Mouse (Mus musculus): ENCODE results near the gene Cdca7. TPM values are rescaled to one million over a fixed set of nuclear protein-coding genes. Genes with fewer than 3 reads are reported as not detected.

The Cdca7 gene
- polyA plus RNA-seq (2014; fragmentation: Nextera tagmentation; extraction: Ambion mirVana), result 11.9 and 26.7 TPM in 2 replicates

- Histone ChIP-seq H3K4me3 (replicated peaks; ENCODE audit: low read depth, low read length) (peak within 1 kb of the TSS; percentile 77), H3K36me3 (ENCODE audit: control insufficient read depth, insufficient read depth, low read length) (no peaks in the 10 kb centered on the region), H3K27ac (replicated peaks; ENCODE audit: low read depth, low read length) (peak within 1 kb of the TSS; percentile 60; the same call in 1 of the 2 replicates), H3K27me3 (ENCODE audit: control insufficient read depth, insufficient read depth, low read length) (peaks cover 19% of the 10 kb centered on the region), H3K9ac (replicated peaks; ENCODE audit: low read length) (peak within 1 kb of the TSS; percentile 54), H3K4me2 (ENCODE audit: low read length) (peak within 1 kb of the TSS; percentile 94), H3K4me1 (ENCODE audit: control insufficient read depth, insufficient read depth, low read length) (peaks cover 5% of the 10 kb centered on the region; the same call in 1 of the 2 replicates), H3K9me3 (ENCODE audit: control insufficient read depth, low read length) (no peaks in the 10 kb centered on the region)
- ATAC-seq (ENCODE audit: low FRiP score, low TSS enrichment) (peak; percentile 81), DNase-seq (peak; percentile 83)
- WGBS, result under 1% methylated on average over 57 of the region's 58 CpGs
Observed at GRCm38 (mm10) chr2:72475797-72476485, at the start of gene Cdca7. Gene Cdca7 (plus strand): TSS chr2:72476159.

- Histone ChIP-seq H3K36me3 (ENCODE audit: control insufficient read depth, insufficient read depth, low read length) (no peaks in the 10 kb centered on the region), H3K27ac (replicated peaks; ENCODE audit: low read depth, low read length) (peak overlapping the region; percentile 80), H3K9ac (replicated peaks; ENCODE audit: low read length) (peak overlapping the region; percentile 34), H3K4me2 (ENCODE audit: low read length) (peak overlapping the region; percentile 49), H3K27me3 (ENCODE audit: control insufficient read depth, insufficient read depth, low read length) (no peaks in the 10 kb centered on the region), H3K4me3 (replicated peaks; ENCODE audit: low read depth, low read length) (peak overlapping the region; percentile 12; the same call in 1 of the 2 replicates), H3K4me1 (ENCODE audit: control insufficient read depth, insufficient read depth, low read length) (peaks cover 39% of the 10 kb centered on the region), H3K9me3 (ENCODE audit: control insufficient read depth, low read length) (no peaks in the 10 kb centered on the region)
- WGBS, result 5% methylated on average over 8 of the region's 8 CpGs
- DNase-seq (peak; percentile 87), ATAC-seq (ENCODE audit: low FRiP score, low TSS enrichment) (peak; percentile 93)
Observed at GRCm38 (mm10) chr2:72426776-72427175, 49.2 kb upstream of the Cdca7 start.

- H3K9me3 ChIP-seq (ENCODE audit: control insufficient read depth, low read length), result no peaks in the 10 kb centered on the region
- no peaks in the 10 kb centered on the region for H3K27me3 ChIP-seq (ENCODE audit: control insufficient read depth, insufficient read depth, low read length)
- H3K4me1 ChIP-seq (ENCODE audit: control insufficient read depth, insufficient read depth, low read length), result peaks cover 39% of the 10 kb centered on the region
- 18% methylated on average over 11 of the region's 11 CpGs for WGBS
- peak; percentile 73 for DNase-seq
- peak overlapping the region; percentile 80 for H3K27ac ChIP-seq (replicated peaks; ENCODE audit: low read depth, low read length)
- peak overlapping the region; percentile 49 for H3K4me2 ChIP-seq (ENCODE audit: low read length)
- peak overlapping the region; percentile 12 for H3K4me3 ChIP-seq (replicated peaks; ENCODE audit: low read depth, low read length)
- H3K36me3 ChIP-seq (ENCODE audit: control insufficient read depth, insufficient read depth, low read length), result no peaks in the 10 kb centered on the region
- peak; percentile 62; the same call in 1 of the 2 replicates for ATAC-seq (ENCODE audit: low FRiP score, low TSS enrichment)
- H3K9ac ChIP-seq (replicated peaks; ENCODE audit: low read length), result peak overlapping the region; percentile 34
Observed at GRCm38 (mm10) chr2:72427288-72427687, 48.7 kb upstream of the Cdca7 start.

- H3K27me3 ChIP-seq (ENCODE audit: control insufficient read depth, insufficient read depth, low read length), result no peaks in the 10 kb centered on the region
- H3K27ac ChIP-seq (replicated peaks; ENCODE audit: low read depth, low read length), result no peak overlapping the region
- H3K4me3 ChIP-seq (replicated peaks; ENCODE audit: low read depth, low read length), result no peak overlapping the region
- H3K4me2 ChIP-seq (ENCODE audit: low read length), result no peak overlapping the region
- whole genome bisulfite sequencing, result 74% methylated on average over 8 of the region's 8 CpGs
- no peaks in the 10 kb centered on the region for H3K9me3 ChIP-seq (ENCODE audit: control insufficient read depth, low read length)
- no peaks in the 10 kb centered on the region for H3K4me1 ChIP-seq (ENCODE audit: control insufficient read depth, insufficient read depth, low read length)
- ATAC-seq (ENCODE audit: low FRiP score, low TSS enrichment) (no peak), DNase-seq (no peak)
- H3K36me3 ChIP-seq (ENCODE audit: control insufficient read depth, insufficient read depth, low read length), result no peaks in the 10 kb centered on the region
- no peak overlapping the region for H3K9ac ChIP-seq (replicated peaks; ENCODE audit: low read length)
Observed at GRCm38 (mm10) chr2:72438941-72439533, 36.9 kb upstream of the Cdca7 start.

- no peaks in the 10 kb centered on the region for H3K9me3 ChIP-seq (ENCODE audit: control insufficient read depth, low read length)
- DNase-seq (peak; percentile 79), ATAC-seq (ENCODE audit: low FRiP score, low TSS enrichment) (peak; percentile 34; the same call in 1 of the 2 replicates)
- H3K9ac ChIP-seq (replicated peaks; ENCODE audit: low read length), result no peak overlapping the region
- no peaks in the 10 kb centered on the region for H3K27me3 ChIP-seq (ENCODE audit: control insufficient read depth, insufficient read depth, low read length)
- H3K36me3 ChIP-seq (ENCODE audit: control insufficient read depth, insufficient read depth, low read length), result no peaks in the 10 kb centered on the region
- no peak overlapping the region for H3K4me3 ChIP-seq (replicated peaks; ENCODE audit: low read depth, low read length)
- H3K27ac ChIP-seq (replicated peaks; ENCODE audit: low read depth, low read length), result 0 out of 2 replicates have a peak overlapping the region, but pooled peaks have one; percentile 1
- no peak overlapping the region for H3K4me2 ChIP-seq (ENCODE audit: low read length)
- WGBS, result 51% methylated on average over 9 of the region's 9 CpGs
- H3K4me1 ChIP-seq (ENCODE audit: control insufficient read depth, insufficient read depth, low read length), result no peaks in the 10 kb centered on the region
Observed at GRCm38 (mm10) chr2:72441010-72441409, 34.9 kb upstream of the Cdca7 start.

- H3K9ac ChIP-seq (replicated peaks; ENCODE audit: low read length), result no peak overlapping the region
- H3K36me3 ChIP-seq (ENCODE audit: control insufficient read depth, insufficient read depth, low read length), result no peaks in the 10 kb centered on the region
- H3K4me3 ChIP-seq (replicated peaks; ENCODE audit: low read depth, low read length), result no peak overlapping the region
- H3K27me3 ChIP-seq (ENCODE audit: control insufficient read depth, insufficient read depth, low read length), result no peaks in the 10 kb centered on the region
- no peak overlapping the region for H3K27ac ChIP-seq (replicated peaks; ENCODE audit: low read depth, low read length)
- no peak overlapping the region for H3K4me2 ChIP-seq (ENCODE audit: low read length)
- H3K9me3 ChIP-seq (ENCODE audit: control insufficient read depth, low read length), result no peaks in the 10 kb centered on the region
- no peak for ATAC-seq (ENCODE audit: low FRiP score, low TSS enrichment)
- WGBS, result 97% methylated on average over 6 of the region's 6 CpGs
- no peak for DNase-seq
- no peaks in the 10 kb centered on the region for H3K4me1 ChIP-seq (ENCODE audit: control insufficient read depth, insufficient read depth, low read length)
Observed at GRCm38 (mm10) chr2:72442825-72443224, 33.1 kb upstream of the Cdca7 start.

- no peak for ATAC-seq (ENCODE audit: low FRiP score, low TSS enrichment)
- no peak for DNase-seq
- 90% methylated on average over 3 of the region's 3 CpGs for WGBS
- no peak overlapping the region for H3K9ac ChIP-seq (replicated peaks; ENCODE audit: low read length)
- H3K4me3 ChIP-seq (replicated peaks; ENCODE audit: low read depth, low read length), result no peak overlapping the region
- no peaks in the 10 kb centered on the region for H3K9me3 ChIP-seq (ENCODE audit: control insufficient read depth, low read length)
- H3K27me3 ChIP-seq (ENCODE audit: control insufficient read depth, insufficient read depth, low read length), result no peaks in the 10 kb centered on the region
- H3K4me1 ChIP-seq (ENCODE audit: control insufficient read depth, insufficient read depth, low read length), result no peaks in the 10 kb centered on the region
- no peak overlapping the region for H3K27ac ChIP-seq (replicated peaks; ENCODE audit: low read depth, low read length)
- H3K36me3 ChIP-seq (ENCODE audit: control insufficient read depth, insufficient read depth, low read length), result no peaks in the 10 kb centered on the region
- H3K4me2 ChIP-seq (ENCODE audit: low read length), result no peak overlapping the region
Observed at GRCm38 (mm10) chr2:72443960-72444359, 32.0 kb upstream of the Cdca7 start.

- Histone ChIP-seq H3K9me3 (ENCODE audit: control insufficient read depth, low read length) (no peaks in the 10 kb centered on the region), H3K36me3 (ENCODE audit: control insufficient read depth, insufficient read depth, low read length) (no peaks in the 10 kb centered on the region), H3K4me3 (replicated peaks; ENCODE audit: low read depth, low read length) (no peak overlapping the region), H3K9ac (replicated peaks; ENCODE audit: low read length) (no peak overlapping the region), H3K4me2 (ENCODE audit: low read length) (no peak overlapping the region), H3K27me3 (ENCODE audit: control insufficient read depth, insufficient read depth, low read length) (no peaks in the 10 kb centered on the region), H3K4me1 (ENCODE audit: control insufficient read depth, insufficient read depth, low read length) (no peaks in the 10 kb centered on the region), H3K27ac (replicated peaks; ENCODE audit: low read depth, low read length) (no peak overlapping the region)
- ATAC-seq (ENCODE audit: low FRiP score, low TSS enrichment) (no peak), DNase-seq (no peak)
- 89% methylated on average over 3 of the region's 3 CpGs for WGBS
Observed at GRCm38 (mm10) chr2:72446106-72446505, 29.9 kb upstream of the Cdca7 start.

- H3K4me1 ChIP-seq (ENCODE audit: control insufficient read depth, insufficient read depth, low read length), result no peaks in the 10 kb centered on the region
- ATAC-seq (ENCODE audit: low FRiP score, low TSS enrichment) (no peak), DNase-seq (no peak)
- H3K36me3 ChIP-seq (ENCODE audit: control insufficient read depth, insufficient read depth, low read length), result no peaks in the 10 kb centered on the region
- no peak overlapping the region for H3K27ac ChIP-seq (replicated peaks; ENCODE audit: low read depth, low read length)
- no peak overlapping the region for H3K4me3 ChIP-seq (replicated peaks; ENCODE audit: low read depth, low read length)
- H3K27me3 ChIP-seq (ENCODE audit: control insufficient read depth, insufficient read depth, low read length), result no peaks in the 10 kb centered on the region
- H3K9ac ChIP-seq (replicated peaks; ENCODE audit: low read length), result no peak overlapping the region
- 22% methylated on average over 5 of the region's 5 CpGs for WGBS
- no peaks in the 10 kb centered on the region for H3K9me3 ChIP-seq (ENCODE audit: control insufficient read depth, low read length)
- H3K4me2 ChIP-seq (ENCODE audit: low read length), result no peak overlapping the region
Observed at GRCm38 (mm10) chr2:72446615-72447014, 29.3 kb upstream of the Cdca7 start.
